Mouse (Mus musculus): Measurements from ENCODE around the gene Prp2.
"Not testable (repeated sequence)": the region's sequence is repeated elsewhere in the genome, so short reads cannot be mapped to it uniquely, and the experiment has no call there.

Gene Prp2

DNA sequence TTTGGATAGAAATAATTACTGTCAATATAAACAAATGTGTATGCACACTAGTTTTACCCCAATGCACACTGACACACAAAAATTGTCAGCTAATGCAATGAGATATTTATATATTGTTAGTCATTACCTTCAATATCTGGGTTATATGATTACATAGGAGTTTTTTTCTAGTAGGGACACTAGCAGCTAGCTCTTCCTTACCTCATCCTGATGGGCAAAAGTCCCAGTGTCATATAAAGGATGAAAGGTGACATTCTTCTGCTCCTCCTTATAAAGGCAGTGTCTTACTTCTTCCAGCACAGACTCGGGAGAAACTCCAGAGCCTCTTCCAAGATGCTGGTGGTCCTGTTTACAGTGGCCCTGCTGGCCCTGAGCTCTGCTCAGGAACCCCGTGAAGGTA is at the start of gene Prp2:
Gene Prp2, plus strand, starts transcription at position 301 of the 400 bp plus-strand sequence.
- in situ Hi-C loops (cut with MboI, MseI) = not testable (repeated sequence)

DNA sequence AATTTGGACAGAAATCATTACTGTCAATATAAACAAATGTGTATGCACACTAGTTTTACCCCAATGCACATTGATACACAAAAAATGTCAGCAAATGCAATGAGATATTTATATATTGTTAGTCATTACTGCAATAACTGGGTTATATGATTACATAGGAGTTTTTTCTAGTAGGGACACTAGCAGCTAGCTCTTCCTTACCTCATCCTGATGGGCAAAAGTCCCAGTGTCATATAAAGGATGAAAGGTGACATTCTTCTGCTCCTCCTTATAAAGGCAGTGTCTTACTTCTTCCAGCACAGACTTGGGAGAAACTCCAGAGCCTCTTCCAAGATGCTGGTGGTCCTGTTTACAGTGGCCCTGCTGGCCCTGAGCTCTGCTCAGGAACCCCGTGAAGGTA is 26.2 kb upstream of the Prp2 start, which contains the start of gene Prh1:
Gene Prh1, plus strand, starts transcription at position 301 of the 400 bp plus-strand sequence.
- in situ Hi-C loops (cut with MboI, MseI) = not testable (repeated sequence)

DNA sequence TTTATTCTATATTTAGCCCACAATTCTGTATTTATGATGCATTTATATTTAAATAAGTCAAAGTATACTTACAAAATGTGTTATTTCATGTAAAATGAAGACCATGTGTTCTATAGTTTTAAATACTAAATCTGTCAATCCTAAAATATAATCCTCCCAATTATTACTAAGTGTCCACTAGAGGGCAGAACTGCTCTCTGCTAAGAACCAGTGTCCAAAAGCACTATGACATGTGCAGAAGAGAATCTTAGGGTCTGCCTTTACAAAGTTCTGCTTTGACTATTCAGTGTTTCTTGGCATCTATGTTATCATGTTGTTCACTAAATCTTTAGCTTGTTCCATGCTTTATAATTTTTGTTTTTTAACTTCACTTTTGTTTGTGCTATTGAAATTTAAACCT is 53.7 kb downstream of the Prp2 start:
- in situ Hi-C loops (cut with MboI, MseI) = loop anchor here (5.0 to 25.0 kb wide), 2 partner anchors 558 to 563 kb away; no protein-coding TSS in a partner anchor
